Mouse (Mus musculus) cortical plate, adult 2 months (tissue): ENCODE measurements at regions not wholly inside any gene's neighbourhood (a gene's known extent, or its start where the extent isn't known, plus 50 kb on each side); places are given as distances from the start of the nearest gene placed in this dataset.

ENCODE experiments used
- CTCF ChIP-seq: fragments of 200-500 bp; IDR thresholded peaks from 2 replicates; pipeline ENCODE4 v1.5.1; 2011; ENCODE audit warnings: mild to moderate bottlenecking, control low read depth, low read length; ENCODE audit not compliant: insufficient read depth; ENCODE audit errors: extremely low read depth
- POLR2A ChIP-seq: fragments of 200-500 bp; IDR thresholded peaks from 2 replicates; pipeline ENCODE4 v1.6.1; 2011; ENCODE audit warnings: mild to moderate bottlenecking, low read length, control low read depth; ENCODE audit not compliant: insufficient read depth; ENCODE audit errors: extremely low read depth

GRCm38 (mm10) chr6:4167757-4168156, 81.0 kb upstream of the Bet1 start:
- TF ChIP-seq CTCF (no peak), POLR2A (no peak)
